Mouse (Mus musculus) heart, postnatal 0 days (tissue): ENCODE results near the gene Spint3. TPM values are rescaled to one million over a fixed set of nuclear protein-coding genes. Genes with fewer than 3 reads are reported as not detected.
"Not testable (repeated sequence)": the region's sequence is repeated elsewhere in the genome, so short reads cannot be mapped to it uniquely, and the experiment has no call there.

Experiments used
- ATAC-seq: fragments of 200-750 bp; cut with Nextera tagmentation; 2 replicates; pipeline ENCODE4 v1.8.0; 2017; ENCODE audit warnings: low read depth, moderate number of reproducible peaks, moderate library complexity; ENCODE audit not compliant: insufficient read depth
- DNase-seq: peaks from one replicate; pipeline ENCODE4 v3.0.0-alpha.2; 2016; ENCODE audit warnings: low spot score
- H3K27ac ChIP-seq: fragments of 300-500 bp; sonication (generic); 2 replicates; pipeline ENCODE4 v1.5.1; 2014; ENCODE audit warnings: low read depth, mild to moderate bottlenecking
- H3K27me3 ChIP-seq: fragments of 300-500 bp; sonication (generic); 2 replicates; pipeline ENCODE4 v1.6.1; 2014; ENCODE audit warnings: low read length, mixed read lengths; ENCODE audit not compliant: control insufficient read depth, insufficient read depth
- H3K36me3 ChIP-seq: fragments of 300-500 bp; sonication (generic); replicated peaks from 2 replicates; pipeline ENCODE4 v1.6.1; 2014; ENCODE audit warnings: low read length, mixed read lengths; ENCODE audit not compliant: control insufficient read depth, insufficient read depth
- H3K4me1 ChIP-seq: fragments of 300-500 bp; sonication (generic); 2 replicates; pipeline ENCODE4 v1.6.1; 2014; ENCODE audit warnings: antibody characterized with exemption; ENCODE audit not compliant: control insufficient read depth, insufficient read depth
- H3K4me2 ChIP-seq: fragments of 300-500 bp; sonication (generic); 2 replicates; pipeline ENCODE4 v1.6.1; 2014; ENCODE audit warnings: low read depth, mild to moderate bottlenecking, low read length, moderate library complexity
- H3K4me3 ChIP-seq: fragments of 300-500 bp; sonication (generic); 2 replicates; pipeline ENCODE4 v1.5.1; 2014; ENCODE audit warnings: low read depth, low read length
- H3K9ac ChIP-seq: fragments of 300-500 bp; sonication (generic); replicated peaks from 2 replicates; pipeline ENCODE4 v1.6.1; 2014; ENCODE audit warnings: low read depth, low read length, mixed read lengths
- H3K9me3 ChIP-seq: fragments of 300-500 bp; sonication (generic); replicated peaks from 2 replicates; pipeline ENCODE4 v1.6.1; 2016; ENCODE audit warnings: low read length; ENCODE audit not compliant: control insufficient read depth
- CTCF ChIP-seq: IDR thresholded peaks from 2 replicates; pipeline ENCODE4 v1.5.1; 2016; ENCODE audit warnings: antibody characterized with exemption, control low read depth, low read depth
- EP300 ChIP-seq: IDR thresholded peaks from 2 replicates; pipeline ENCODE4 v1.6.1; 2016; ENCODE audit warnings: antibody characterized with exemption, low read depth
- WGBS: fragments of 180-500 bp; shearing (Covaris S2); extraction: QIAGEN DNeasy Blood & Tissue Kit; methylation state at CpG from one replicate; pipeline ENCODE4 v1.1.7; 2014; 5-methylcytosine and 5-hydroxymethylcytosine counted together
- polyA plus RNA-seq: library from polyadenylated mRNA; unstranded; fragments of >200 nt; fragmentation: Nextera tagmentation; extraction: Ambion mirVana; gene quantifications from 2 replicates; pipeline ENCODE4 v1.2.1, GENCODE M21; 2015
- total RNA-seq: library from RNA; depleted of rRNA; stranded (reverse); fragments of >200 nt; gene quantifications from 2 replicates; pipeline ENCODE4 v1.2.3, GENCODE M21; 2014; ENCODE audit warnings: low replicate concordance; rRNA removed

The Spint3 gene
- total RNA-seq (not detected in 2 replicates), polyA plus RNA-seq (not detected in 2 replicates)

- DNase-seq, H3K4me2 ChIP-seq, H3K9me3 ChIP-seq, H3K36me3 ChIP-seq, H3K27ac ChIP-seq, H3K27me3 ChIP-seq, H3K4me3 ChIP-seq, ATAC-seq, H3K4me1 ChIP-seq, H3K9ac ChIP-seq: not testable (repeated sequence)
- 79% methylated on average over 6 of the region's 6 CpGs for WGBS
Measured at GRCm38 (mm10) chr2:164573359-164573758, at the start of gene Spint3. Gene Spint3 (minus strand): TSS chr2:164573459.

GRCm38 (mm10) chr2:164621775-164622174 lies 48.5 kb upstream of the Spint3 start:
- ATAC-seq = no peak
- Histone ChIP-seq H3K4me3 (no peak overlapping the region), H3K9ac (no peak overlapping the region), H3K4me2 (no peak overlapping the region), H3K4me1 (no peaks in the 10 kb centered on the region), H3K36me3 (no peaks in the 10 kb centered on the region), H3K27ac (no peak overlapping the region), H3K9me3 (no peaks in the 10 kb centered on the region), H3K27me3 (no peaks in the 10 kb centered on the region)
- WGBS = 73% methylated on average over 4 of the region's 4 CpGs
- no peak for DNase-seq
- TF ChIP-seq EP300 (no peak), CTCF (no peak)

- Histone ChIP-seq H3K4me3 (no peak overlapping the region), H3K27ac (no peak overlapping the region), H3K27me3 (no peaks in the 10 kb centered on the region), H3K9ac (no peak overlapping the region), H3K4me2 (no peak overlapping the region), H3K36me3 (no peaks in the 10 kb centered on the region), H3K9me3 (no peaks in the 10 kb centered on the region), H3K4me1 (no peaks in the 10 kb centered on the region)
- DNase-seq (no peak), ATAC-seq (no peak)
- TF ChIP-seq CTCF (no peak), EP300 (no peak)
- WGBS = 64% methylated on average over 5 of the region's 5 CpGs
Measured at GRCm38 (mm10) chr2:164619050-164619449, 45.8 kb upstream of the Spint3 start.

GRCm38 (mm10) chr2:164615386-164615785 lies 42.1 kb upstream of the Spint3 start:
- 87% methylated on average over 3 of the region's 3 CpGs for WGBS
- no peaks in the 10 kb centered on the region for H3K27me3 ChIP-seq
- no peak overlapping the region for H3K4me2 ChIP-seq
- H3K36me3 ChIP-seq = no peaks in the 10 kb centered on the region
- TF ChIP-seq EP300 = no peak
- TF ChIP-seq CTCF = no peak
- no peaks in the 10 kb centered on the region for H3K9me3 ChIP-seq
- H3K27ac ChIP-seq = no peak overlapping the region
- no peak overlapping the region for H3K4me3 ChIP-seq
- H3K4me1 ChIP-seq = no peaks in the 10 kb centered on the region
- DNase-seq = no peak
- no peak overlapping the region for H3K9ac ChIP-seq
- ATAC-seq = no peak

GRCm38 (mm10) chr2:164613471-164613870 lies 40.2 kb upstream of the Spint3 start, which contains the start of the genes Wfdc6b and Wfdc8:
Gene Wfdc6b (plus strand): TSS chr2:164613522.
Gene Wfdc8 (minus strand): TSS chr2:164613626.
- DNase-seq, H3K4me3 ChIP-seq, H3K4me1 ChIP-seq, H3K36me3 ChIP-seq, ATAC-seq, H3K27ac ChIP-seq, H3K27me3 ChIP-seq, H3K4me2 ChIP-seq, H3K9me3 ChIP-seq, H3K9ac ChIP-seq: not testable (repeated sequence)
- 44% methylated on average over 8 of the region's 8 CpGs for WGBS

- Histone ChIP-seq H3K9ac (no peak overlapping the region), H3K4me1 (no peaks in the 10 kb centered on the region), H3K27ac (no peak overlapping the region), H3K9me3 (0 out of 2 replicates have a peak, but pooled peaks cover under 1% of the 10 kb centered on the region), H3K27me3 (no peaks in the 10 kb centered on the region), H3K4me3 (no peak overlapping the region), H3K36me3 (no peaks in the 10 kb centered on the region), H3K4me2 (no peak overlapping the region)
- ATAC-seq (no peak), DNase-seq (no peak)
- TF ChIP-seq EP300 (no peak), CTCF (no peak)
- whole genome bisulfite sequencing = 63% methylated on average over 6 of the region's 6 CpGs
Measured at GRCm38 (mm10) chr2:164608781-164609180, 35.5 kb upstream of the Spint3 start.
